Comparison of ENCODE assay signal across 8 mouse cellular contexts in genomic region chr13:38503137-38503849, GRCm38 (mm10). TPM values are rescaled to one million over a fixed set of nuclear protein-coding genes. Genes with fewer than 3 reads are reported as not detected.
DNase-seq lines count a peak whose midpoint lies in the region; ATAC-seq lines count a peak whose summit lies in the region.
"Had no signal": no experiment of that assay in that cellular context is flagged by ENCODE, and none has a peak within 500 bp of the region (broad histone marks: within the 10 kb centered on the region; RNA-seq: fewer than 3 reads in every experiment).

No protein-coding gene starts in this region.

- DNase-seq in right cerebral cortex, postnatal 4 days = peak; percentile 19
- DNase-seq in right cerebral cortex, adult 18-20 months = no peak
- DNase-seq in adrenal gland, adult 18-20 months (ENCODE audit: low spot score in 2 of 2) = peak; percentile 39 to 40
- DNase-seq in splenic B cell, adult 2 months (ENCODE audit: low read depth, low spot score) = peak; percentile 94
- DNase-seq in liver = no peak
- no peak for DNase-seq in embryo, embryonic 9.5 days (ENCODE audit: extremely low spot score)

- H3K36me3 ChIP-seq in splenic B cell, adult 2 months (ENCODE audit: control insufficient read depth, insufficient read depth, low read length, poor library complexity, severe bottlenecking) = peaks cover 15% of the 10 kb centered on the region

- H3K27me3 ChIP-seq in splenic B cell, adult 2 months (ENCODE audit: control insufficient read depth, insufficient read depth, low read length, poor library complexity, severe bottlenecking) = no peaks in the 10 kb centered on the region; the same call in 1 of the 2 replicates
- H3K27me3 ChIP-seq: neural tube, embryonic 12.5 days had no signal

- peak; percentile 38 for ATAC-seq in inflammation-experienced regulatory T-cells, adult 6 months

RNA-seq across cellular contexts. Expression of gene Txndc5, which starts 25.3 kb away (rescaled TPM):
- total RNA-seq in adrenal gland, adult 18-20 months (2021) = 100 to 1,000 TPM; 106 to 177 TPM
- polyA plus RNA-seq in inflammation-experienced regulatory T-cells, adult 6 months (2017; shearing (Covaris generic)) = 10 to 100 TPM; 13.8 to 48.2 (median 18.8) TPM

Comparison
In these comparisons a context has a peak if more than half of its experiments do, and no peak if none do; other contexts are left out.
1. DNase-seq: peak in right cerebral cortex, postnatal 4 days (single experiment), adrenal gland, adult 18-20 months (2 of 2) and splenic B cell, adult 2 months (single experiment); none in right cerebral cortex, adult 18-20 months (single experiment), liver (single experiment) and embryo, embryonic 9.5 days (single experiment).